In genomic region chr11:79993356-79994270, GRCm38 (mm10) we compare ENCODE assay signal across 8 mouse cellular contexts. TPM values are rescaled to one million over a fixed set of nuclear protein-coding genes. Genes with fewer than 3 reads are reported as not detected.
DNase-seq lines count a peak whose midpoint lies in the region; ATAC-seq and TF ChIP-seq lines count a peak whose summit lies in the region.

No protein-coding gene starts in this region.

- no peaks in the 10 kb centered on the region for H3K4me1 ChIP-seq in lung, adult 2 months (ENCODE audit: control insufficient read depth, insufficient read depth, low read length)
- peaks cover 23% of the 10 kb centered on the region for H3K4me1 ChIP-seq in erythroblast, embryonic 14.5 days (ENCODE audit: control insufficient read depth)
- no peaks in the 10 kb centered on the region for H3K4me1 ChIP-seq in intestine, embryonic 16.5 days (ENCODE audit: control insufficient read depth, insufficient read depth, low read length)
- H3K4me1 ChIP-seq in midbrain, embryonic 11.5 days (ENCODE audit: control insufficient read depth, insufficient read depth, low read length) = peaks cover 6% of the 10 kb centered on the region

- H3K36me3 ChIP-seq in erythroblast, embryonic 14.5 days (ENCODE audit: control insufficient read depth) = peaks cover 32% of the 10 kb centered on the region
- no peaks in the 10 kb centered on the region for H3K36me3 ChIP-seq in intestine, embryonic 16.5 days (ENCODE audit: control insufficient read depth, insufficient read depth, low read length)
- 0 out of 2 replicates have a peak, but pooled peaks cover 4% of the 10 kb centered on the region for H3K36me3 ChIP-seq in midbrain, embryonic 11.5 days (ENCODE audit: control insufficient read depth, insufficient read depth, low read length)

- no peak for DNase-seq in lung, adult 2 months
- DNase-seq in lung, postnatal 36 days = no peak
- DNase-seq in R1 (ENCODE audit: low read depth, low spot score) = peak; percentile 65
- DNase-seq in midbrain, embryonic 11.5 days (ENCODE audit: low spot score, missing footprints) = peak; percentile 96
- no peak for DNase-seq in adrenal gland, postnatal 14 days

- H3K27ac ChIP-seq in intestine, embryonic 16.5 days (ENCODE audit: low read length) = peak overlapping the region; percentile 100
- peak overlapping the region; percentile 99 for H3K27ac ChIP-seq in midbrain, embryonic 11.5 days (ENCODE audit: low read depth, low read length)

- H3K4me2 ChIP-seq in intestine, embryonic 16.5 days (ENCODE audit: low read depth, low read length) = peak overlapping the region; percentile 44
- peak overlapping the region; percentile 50 for H3K4me2 ChIP-seq in midbrain, embryonic 11.5 days

- no peak for TF ChIP-seq POLR2A in lung, adult 2 months (IDR thresholded peaks at IDR 0.05; ENCODE audit: borderline replicate concordance, extremely low read depth, low read depth, low read length)

- H3K9ac ChIP-seq in intestine, embryonic 16.5 days (ENCODE audit: low read depth, low read length) = peak overlapping the region; percentile 97
- H3K9ac ChIP-seq in midbrain, embryonic 11.5 days (ENCODE audit: low read length) = peak overlapping the region; percentile 94

- peak; percentile 56 for ATAC-seq in intestine, embryonic 16.5 days
- ATAC-seq in midbrain, embryonic 11.5 days (ENCODE audit: low FRiP score) = peak; percentile 64
- no peak for ATAC-seq in inflammation-experienced regulatory T-cells, adult 6 months

- no peaks in the 10 kb centered on the region for H3K27me3 ChIP-seq in erythroblast, embryonic 14.5 days (ENCODE audit: control insufficient read depth)
- no peaks in the 10 kb centered on the region for H3K27me3 ChIP-seq in intestine, embryonic 16.5 days (replicated peaks; ENCODE audit: control insufficient read depth, insufficient read depth, low read length)
- no peaks in the 10 kb centered on the region for H3K27me3 ChIP-seq in midbrain, embryonic 11.5 days (ENCODE audit: control insufficient read depth, insufficient read depth, low read length)

- WGBS in lung, adult 2 months = under 1% methylated on average over 62 of the region's 74 CpGs
- under 1% methylated on average over 62 of the region's 74 CpGs for WGBS in intestine, embryonic 16.5 days
- WGBS in midbrain, embryonic 11.5 days = under 1% methylated on average over 53 of the region's 74 CpGs

- peak overlapping the region; percentile 93 for H3K4me3 ChIP-seq in lung, adult 2 months (replicated peaks; ENCODE audit: extremely low read depth, low read depth, low read length)
- peak overlapping the region; percentile 88 for H3K4me3 ChIP-seq in erythroblast, embryonic 14.5 days (replicated peaks)
- H3K4me3 ChIP-seq in intestine, embryonic 16.5 days (ENCODE audit: low read length) = peak overlapping the region; percentile 86
- peak overlapping the region; percentile 98 for H3K4me3 ChIP-seq in midbrain, embryonic 11.5 days (ENCODE audit: low read depth, low read length)

- no peaks in the 10 kb centered on the region for H3K9me3 ChIP-seq in erythroblast, embryonic 14.5 days (ENCODE audit: control insufficient read depth, low read length)
- H3K9me3 ChIP-seq in intestine, embryonic 16.5 days (ENCODE audit: control insufficient read depth, low read length) = no peaks in the 10 kb centered on the region
- H3K9me3 ChIP-seq in midbrain, embryonic 11.5 days (ENCODE audit: control insufficient read depth, low read length) = no peaks in the 10 kb centered on the region

- TF ChIP-seq CTCF in lung, adult 2 months (IDR thresholded peaks at IDR 0.05; ENCODE audit: insufficient read depth, low read length) = no peak

RNA-seq across cellular contexts. Expression of gene Suz12, which starts 0.7 kb away (rescaled TPM):
- 3.3 and 5.1 TPM in 2 replicates for polyA plus RNA-seq in lung, adult 2 months (2012; rRNA removed)
- polyA plus RNA-seq in erythroblast, embryonic 14.5 days (2012) = 0.95 and 1.1 TPM in 2 replicates
- 13.6 and 14.3 TPM in 2 replicates for polyA plus RNA-seq in intestine, embryonic 16.5 days (2015; fragmentation: Nextera tagmentation; extraction: Ambion mirVana)
- polyA plus RNA-seq in midbrain, embryonic 11.5 days (2014; fragmentation: Nextera tagmentation; extraction: Ambion mirVana) = 28.4 and 30.0 TPM in 2 replicates
- polyA plus RNA-seq in inflammation-experienced regulatory T-cells, adult 6 months (2017; shearing (Covaris generic)) = 10 to 100 TPM; 34.6 to 40.3 (median 37.6) TPM
- total RNA-seq in adrenal gland, postnatal 14 days (2021) = 53.4 and 61.1 TPM in 2 replicates

RNA-seq across cellular contexts. Expression of gene Utp6, which starts 31.4 kb away (rescaled TPM):
- polyA plus RNA-seq in lung, adult 2 months (2012; rRNA removed) = 3.8 and 6.9 TPM in 2 replicates
- 0.19 and 0.37 TPM in 2 replicates for polyA plus RNA-seq in erythroblast, embryonic 14.5 days (2012)
- 41.5 and 44.7 TPM in 2 replicates for polyA plus RNA-seq in intestine, embryonic 16.5 days (2015; fragmentation: Nextera tagmentation; extraction: Ambion mirVana)
- polyA plus RNA-seq in midbrain, embryonic 11.5 days (2014; fragmentation: Nextera tagmentation; extraction: Ambion mirVana) = 89.0 and 98.6 TPM in 2 replicates
- polyA plus RNA-seq in inflammation-experienced regulatory T-cells, adult 6 months (2017; shearing (Covaris generic)) = 10 to 100 TPM; 38.7 to 52.0 (median 40.7) TPM
- 36.8 and 37.0 TPM in 2 replicates for total RNA-seq in adrenal gland, postnatal 14 days (2021)

Comparison
In these comparisons a context has a peak if more than half of its experiments do, and no peak if none do; other contexts are left out.
1. DNase-seq: peak in R1 (single experiment) and midbrain, embryonic 11.5 days (single experiment); none in lung, adult 2 months (single experiment), lung, postnatal 36 days (single experiment) and adrenal gland, postnatal 14 days (single experiment).
2. Peak in every context shown above with its lines, with median percentiles within 50 percentile points of each other: H3K4me3 ChIP-seq.